Mouse (Mus musculus) adrenal gland, postnatal 25 days (tissue): Measurements from ENCODE around the gene Vmn1r81. TPM values are rescaled to one million over a fixed set of nuclear protein-coding genes. Genes with fewer than 3 reads are reported as not detected.

Source experiments
- DNase-seq: peaks from one replicate; pipeline ENCODE4 v3.0.0; 2021; ENCODE audit warnings: mixed read lengths
- long read RNA-seq: library from polyadenylated mRNA; stranded (forward); transcript quantifications from one replicate; pipeline ENCODE4 v2.0.0, GENCODE M21; 2021
- total RNA-seq: library from RNA; stranded (reverse); gene quantifications from 2 replicates; pipeline ENCODE4 v1.2.3, GENCODE M21; 2021

The Vmn1r81 gene
- not detected in 2 replicates for total RNA-seq
- long read RNA-seq = 0 reads

DNA sequence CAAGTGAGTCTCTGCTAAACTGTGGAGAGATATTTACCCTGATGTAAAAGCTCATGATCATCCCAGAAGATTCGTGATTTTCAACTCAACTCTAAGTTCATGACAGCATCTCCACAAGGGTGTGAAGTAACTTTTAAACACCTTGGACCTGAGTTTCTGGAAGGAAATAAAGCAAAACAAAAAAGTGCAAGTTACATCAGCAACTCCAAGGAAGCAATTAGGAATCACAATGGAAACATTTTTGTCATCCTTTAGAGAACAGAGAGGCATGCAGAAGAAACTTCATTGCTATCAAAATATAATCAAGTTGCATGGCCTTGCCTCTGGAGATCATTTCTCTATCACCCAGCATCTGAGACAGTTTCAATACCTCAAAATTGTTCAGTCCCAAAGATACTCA is at the start of gene Vmn1r81:
Gene Vmn1r81 (minus strand): TSS at position 101 of the 400 bp plus-strand sequence.
- no peak for DNase-seq

DNA sequence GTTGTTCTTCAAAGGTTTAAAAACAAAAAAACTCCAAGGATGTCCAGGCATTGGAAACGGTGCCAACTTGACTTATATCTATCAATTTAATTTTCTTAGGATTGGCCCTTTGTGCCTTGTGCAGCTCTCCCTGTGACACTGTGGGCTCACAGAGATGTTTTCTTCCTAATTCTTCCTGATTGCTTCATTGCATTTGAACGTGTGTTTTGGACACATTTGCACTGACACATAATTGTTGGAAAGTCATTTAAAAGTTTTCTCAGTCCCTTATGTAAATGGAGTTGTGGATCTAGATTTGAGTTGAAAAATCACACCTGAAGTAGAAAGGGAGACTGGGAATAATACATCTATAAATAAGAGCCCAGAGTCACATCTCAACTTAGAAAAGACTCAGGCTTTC is 32.1 kb upstream of the Vmn1r81 start, which contains the start of gene Vmn1r82:
Gene Vmn1r82 (plus strand): TSS at position 301 of the 400 bp plus-strand sequence.
- DNase-seq = no peak

DNA sequence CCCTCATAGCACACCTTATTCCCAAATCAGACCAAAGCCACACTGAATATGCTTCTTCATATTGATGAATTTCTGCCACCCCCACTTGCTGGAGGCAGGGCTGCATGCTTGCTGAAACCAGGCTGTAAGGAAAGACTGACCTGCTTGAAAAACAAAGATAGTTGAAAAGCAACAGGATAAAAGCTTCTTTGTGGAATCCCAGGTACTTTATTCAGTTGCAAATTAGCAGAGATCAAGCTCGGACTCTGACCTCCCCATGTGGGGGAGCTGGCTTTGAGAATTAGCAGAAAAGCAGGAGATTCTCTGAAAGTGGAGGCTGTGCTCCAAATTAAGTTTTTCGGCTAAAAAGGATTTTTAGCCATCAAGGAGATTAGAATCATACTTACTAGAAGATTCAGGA is 63.9 kb downstream of the Vmn1r81 start:
- no peak for DNase-seq

Other genes with a start within 250 kb of the Vmn1r81 start
- gene Vmn1r77, start 231.5 kb downstream of the Vmn1r81 start, total RNA-seq = not detected in 2 replicates
- gene Vmn1r78, start 118.0 kb downstream of the Vmn1r81 start, total RNA-seq = not detected in 2 replicates
- gene Vmn1r79, start 97.0 kb downstream of the Vmn1r81 start, total RNA-seq = 0.95 and 0.97 TPM in 2 replicates
- not detected in 2 replicates for gene Vmn1r80, start 79.0 kb downstream of the Vmn1r81 start, total RNA-seq
- not detected in 2 replicates for gene Vmn1r82, start 32.2 kb upstream of the Vmn1r81 start, total RNA-seq
- not detected in 2 replicates for gene Vmn1r83, start 61.2 kb upstream of the Vmn1r81 start, total RNA-seq
- not detected in 2 replicates for gene Vmn1r84, start 101.0 kb upstream of the Vmn1r81 start, total RNA-seq
- 6.4 and 7.9 TPM in 2 replicates for gene Zfp551, start 154.5 kb upstream of the Vmn1r81 start, total RNA-seq
- gene Zfp606, start 210.0 kb upstream of the Vmn1r81 start, total RNA-seq = 11.8 and 15.8 TPM in 2 replicates
- gene 2900092C05Rik, start 244.2 kb upstream of the Vmn1r81 start, total RNA-seq = not detected in 2 replicates